Mouse (Mus musculus): ENCODE measurements around the gene Trappc3. TPM values are rescaled to one million over a fixed set of nuclear protein-coding genes. Genes with fewer than 3 reads are reported as not detected.

Trappc3 gene
- polyA plus RNA-seq, 1 experiment, result 25.7 TPM

DNA sequence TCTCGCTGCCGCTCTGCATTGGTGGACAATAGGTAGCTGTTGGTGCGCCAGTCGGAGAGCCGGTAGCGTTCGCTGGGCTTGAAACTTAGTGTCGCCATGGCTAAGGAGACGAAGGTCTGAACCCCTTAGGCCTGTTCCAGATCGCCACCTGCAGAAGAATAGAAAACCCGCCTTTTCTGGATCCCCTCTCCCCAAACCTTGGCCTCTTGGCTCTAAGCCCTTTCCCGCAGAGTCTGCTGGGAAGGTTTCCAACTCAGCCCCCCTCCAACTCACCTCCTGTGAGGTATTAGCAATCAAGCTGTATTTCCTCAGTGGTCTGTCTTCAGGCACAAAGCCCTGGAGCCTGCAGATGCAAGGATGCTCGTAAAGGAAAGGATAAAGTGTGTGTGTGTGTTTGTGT, 62.7 kb downstream of the Trappc3 start:
- no peak for DNase-seq (ENCODE audit: low read depth in 1 of 2, low spot score in 2 of 2)
- Histone ChIP-seq H3K4me1 (ENCODE audit: control insufficient read depth, insufficient read depth, insufficient read length) (peaks cover 4% of the 10 kb centered on the region; the same call in 1 of the 2 replicates), H3K4me3 (ENCODE audit: extremely low read depth, insufficient read depth, insufficient read length) (no peak overlapping the region), H3K36me3 (ENCODE audit: control insufficient read depth, insufficient read depth, low read length) (no peaks in the 10 kb centered on the region), H3K27me3 (ENCODE audit: control insufficient read depth, insufficient read depth, low read length) (no peaks in the 10 kb centered on the region), H3K27ac (ENCODE audit: insufficient read depth, low read length) (no peak overlapping the region)
- no peak for TF ChIP-seq CTCF (IDR thresholded peaks at IDR 0.05; ENCODE audit: extremely low read depth, insufficient read depth, insufficient read length, insufficient replicate concordance)
- no peak for TF ChIP-seq POLR2A (IDR thresholded peaks at IDR 0.05; ENCODE audit: low read depth, low read length)
- 84% methylated on average over 13 of the region's 13 CpGs for WGBS

DNA sequence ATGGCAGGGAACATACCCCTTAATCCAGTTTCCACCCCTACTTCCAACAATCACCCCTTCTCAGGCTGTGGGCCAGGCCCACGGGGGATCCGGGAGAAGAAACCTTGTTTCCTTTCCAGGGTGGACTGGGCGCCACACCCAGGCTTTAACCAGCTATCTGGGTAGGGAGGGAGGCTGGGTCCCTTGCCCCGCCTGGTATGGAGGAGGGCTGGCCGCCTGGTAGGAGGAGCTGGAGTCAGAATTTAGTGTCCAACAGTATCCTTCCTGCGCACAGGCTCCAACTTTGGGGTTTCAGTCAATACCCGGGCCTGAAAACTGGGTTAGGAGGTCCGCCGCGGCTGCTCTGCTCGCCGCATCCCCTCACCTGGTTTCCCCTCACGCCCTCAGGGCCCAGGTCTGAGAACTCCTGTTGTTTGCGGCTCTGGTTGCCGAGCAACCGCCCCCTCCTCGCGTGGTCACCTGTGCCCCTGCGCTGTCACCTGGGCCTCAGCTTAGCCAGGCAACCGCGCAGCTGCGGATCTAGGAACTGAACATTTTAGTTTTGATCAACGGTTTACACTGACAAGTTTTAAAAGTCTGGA, 63.2 kb downstream of the Trappc3 start, which contains the start of gene Tekt2:
TSS of gene Tekt2 (minus strand) at position 408 of the 581 bp plus-strand sequence.
- no peak for TF ChIP-seq POLR2A (IDR thresholded peaks at IDR 0.05; ENCODE audit: low read depth, low read length)
- TF ChIP-seq CTCF (IDR thresholded peaks at IDR 0.05; ENCODE audit: extremely low read depth, insufficient read depth, insufficient read length, insufficient replicate concordance), result no peak
- DNase-seq (ENCODE audit: low read depth in 1 of 2, low spot score in 2 of 2), result no peak
- WGBS, result 44% methylated on average over 23 of the region's 23 CpGs
- Histone ChIP-seq H3K36me3 (ENCODE audit: control insufficient read depth, insufficient read depth, low read length) (no peaks in the 10 kb centered on the region), H3K27ac (ENCODE audit: insufficient read depth, low read length) (no peak within 1 kb of the TSS), H3K4me3 (ENCODE audit: extremely low read depth, insufficient read depth, insufficient read length) (no peak within 1 kb of the TSS), H3K4me1 (ENCODE audit: control insufficient read depth, insufficient read depth, insufficient read length) (peaks cover 4% of the 10 kb centered on the region; the same call in 1 of the 2 replicates), H3K27me3 (ENCODE audit: control insufficient read depth, insufficient read depth, low read length) (no peaks in the 10 kb centered on the region)

Other genes starting within 250 kb of the Trappc3 start
- 40.2 and 58.7 TPM in 2 replicates for gene Csf3r, start 237.8 kb upstream of the Trappc3 start, polyA plus RNA-seq (2012; rRNA removed)
- gene Mrps15, start 215.4 kb upstream of the Trappc3 start, polyA plus RNA-seq (2012; rRNA removed), result 33.6 and 66.2 TPM in 2 replicates
- 0.35 and 0.46 TPM in 2 replicates for gene Oscp1, start 203.8 kb upstream of the Trappc3 start, polyA plus RNA-seq (2012; rRNA removed)
- gene Lsm10, start 165.7 kb upstream of the Trappc3 start, polyA plus RNA-seq (2012; rRNA removed), result 22.2 and 25.7 TPM in 2 replicates
- gene Stk40, start 158.4 kb upstream of the Trappc3 start, polyA plus RNA-seq (2012; rRNA removed), result 19.4 and 21.0 TPM in 2 replicates
- 57.5 and 89.5 TPM in 2 replicates for gene Eva1b, start 114.6 kb upstream of the Trappc3 start, polyA plus RNA-seq (2012; rRNA removed)
- gene Sh3d21, start 98.8 kb upstream of the Trappc3 start, polyA plus RNA-seq (2012; rRNA removed), result 0.34 and 0.54 TPM in 2 replicates
- gene Thrap3, start 59.6 kb upstream of the Trappc3 start, polyA plus RNA-seq (2012; rRNA removed), result 51.1 and 53.0 TPM in 2 replicates
- 46.3 and 60.2 TPM in 2 replicates for gene Map7d1, start 6.0 kb upstream of the Trappc3 start, polyA plus RNA-seq (2012; rRNA removed)
- 3.2 and 3.7 TPM in 2 replicates for gene Col8a2, start 24.5 kb downstream of the Trappc3 start, polyA plus RNA-seq (2012; rRNA removed)
- 44.3 and 65.3 TPM in 2 replicates for gene Adprhl2, start 59.4 kb downstream of the Trappc3 start, polyA plus RNA-seq (2012; rRNA removed)
- 1.7 and 2.0 TPM in 2 replicates for gene Tekt2, start 63.4 kb downstream of the Trappc3 start, polyA plus RNA-seq (2012; rRNA removed)
- 12.6 and 14.8 TPM in 2 replicates for gene Ago3, start 167.2 kb downstream of the Trappc3 start, polyA plus RNA-seq (2012; rRNA removed)
- 19.8 and 20.1 TPM in 2 replicates for gene Ago1, start 206.3 kb downstream of the Trappc3 start, polyA plus RNA-seq (2012; rRNA removed)